ENCODE assay signal across 8 mouse cellular contexts in genomic region chr11:72354971-72355728, GRCm38 (mm10). TPM values are rescaled to one million over a fixed set of nuclear protein-coding genes. Genes with fewer than 3 reads are reported as not detected.
DNase-seq lines count a peak whose midpoint lies in the region; ATAC-seq lines count a peak whose summit lies in the region.

No protein-coding gene starts in this region.

- H3K4me3 ChIP-seq in intestine, embryonic 14.5 days (ENCODE audit: low read depth, low read length) = no peak overlapping the region
- peak overlapping the region; percentile 22; the same call in 1 of the 2 replicates for H3K4me3 ChIP-seq in limb, embryonic 10.5 days
- H3K4me3 ChIP-seq in midbrain, embryonic 11.5 days (ENCODE audit: low read depth, low read length) = no peak overlapping the region

- 19% methylated on average over 20 of the region's 20 CpGs for WGBS in intestine, embryonic 14.5 days
- 20% methylated on average over 20 of the region's 20 CpGs for WGBS in limb, embryonic 10.5 days
- WGBS in midbrain, embryonic 11.5 days = 29% methylated on average over 20 of the region's 20 CpGs

- peak; percentile 91 for DNase-seq in ZHBTc4 (ENCODE audit: low read depth, low spot score)
- DNase-seq in cerebellum, postnatal 4 days (ENCODE audit: low spot score in 2 of 2) = peak; percentile 65 to 81
- peak; percentile 80 for DNase-seq in gastrocnemius, postnatal 14 days
- DNase-seq in intestine, embryonic 14.5 days (ENCODE audit: low spot score) = peak; percentile 92
- DNase-seq in limb, embryonic 10.5 days (ENCODE audit: low spot score) = peak; percentile 91
- peak; percentile 94 for DNase-seq in midbrain, embryonic 11.5 days (ENCODE audit: low spot score, missing footprints)
- DNase-seq in spleen, adult 18-20 months = peak; percentile 35 to 73

- no peaks in the 10 kb centered on the region for H3K36me3 ChIP-seq in intestine, embryonic 14.5 days (ENCODE audit: control insufficient read depth, insufficient read depth, low read length)
- H3K36me3 ChIP-seq in limb, embryonic 10.5 days = no peaks in the 10 kb centered on the region
- H3K36me3 ChIP-seq in midbrain, embryonic 11.5 days (ENCODE audit: control insufficient read depth, insufficient read depth, low read length) = no peaks in the 10 kb centered on the region

- no peak overlapping the region for H3K9ac ChIP-seq in intestine, embryonic 14.5 days (ENCODE audit: low read length)
- no peak overlapping the region for H3K9ac ChIP-seq in midbrain, embryonic 11.5 days (ENCODE audit: low read length)

- intact Hi-C loops in gastrocnemius, postnatal 14 days (cut with DNase I; ENCODE audit: low total_unique reads) = loop anchor here (5.0 kb wide), 2 partner anchors 57 to 72 kb away; partner anchors contain the start of gene Smtnl2

- H3K27ac ChIP-seq in intestine, embryonic 14.5 days (ENCODE audit: low read depth) = no peak overlapping the region
- H3K27ac ChIP-seq in limb, embryonic 10.5 days = no peak overlapping the region
- H3K27ac ChIP-seq in midbrain, embryonic 11.5 days (ENCODE audit: low read depth, low read length) = no peak overlapping the region

- no peaks in the 10 kb centered on the region for H3K27me3 ChIP-seq in intestine, embryonic 14.5 days (replicated peaks; ENCODE audit: control insufficient read depth, insufficient read depth, low read length)
- no peaks in the 10 kb centered on the region for H3K27me3 ChIP-seq in limb, embryonic 10.5 days (ENCODE audit: low read depth, poor library complexity, severe bottlenecking)
- H3K27me3 ChIP-seq in midbrain, embryonic 11.5 days (ENCODE audit: control insufficient read depth, insufficient read depth, low read length) = no peaks in the 10 kb centered on the region

- H3K4me1 ChIP-seq in intestine, embryonic 14.5 days (replicated peaks; ENCODE audit: control insufficient read depth, insufficient read depth, low read length) = no peaks in the 10 kb centered on the region
- H3K4me1 ChIP-seq in limb, embryonic 10.5 days = peaks cover 5% of the 10 kb centered on the region
- H3K4me1 ChIP-seq in midbrain, embryonic 11.5 days (ENCODE audit: control insufficient read depth, insufficient read depth, low read length) = no peaks in the 10 kb centered on the region

- no peaks in the 10 kb centered on the region for H3K9me3 ChIP-seq in intestine, embryonic 14.5 days (ENCODE audit: control insufficient read depth, low read length)
- H3K9me3 ChIP-seq in limb, embryonic 10.5 days (replicated peaks) = no peaks in the 10 kb centered on the region
- H3K9me3 ChIP-seq in midbrain, embryonic 11.5 days (ENCODE audit: control insufficient read depth, low read length) = no peaks in the 10 kb centered on the region

- peak overlapping the region; percentile 41 for H3K4me2 ChIP-seq in intestine, embryonic 14.5 days (ENCODE audit: low read length)
- peak overlapping the region; percentile 25; the same call in 1 of the 2 replicates for H3K4me2 ChIP-seq in midbrain, embryonic 11.5 days

- ATAC-seq in intestine, embryonic 14.5 days (replicated peaks; ENCODE audit: low FRiP score, low TSS enrichment, low read depth) = peak; percentile 57; the same call in 1 of the 2 replicates
- ATAC-seq in midbrain, embryonic 11.5 days (ENCODE audit: low FRiP score) = 0 out of 2 replicates have a peak, but pooled peaks have one; percentile 57
- no peak for ATAC-seq in inflammation-experienced regulatory T-cells, adult 6 months

RNA-seq across cellular contexts. Expression of gene Tekt1, which starts 7.1 kb away (rescaled TPM):
- under 1 TPM; 0.78 TPM for total RNA-seq in gastrocnemius, postnatal 14 days (2021)
- polyA plus RNA-seq in intestine, embryonic 14.5 days (2014; fragmentation: Nextera tagmentation; extraction: Ambion mirVana) = 0.58 and 0.81 TPM in 2 replicates
- polyA plus RNA-seq in limb, embryonic 10.5 days (2016; fragmentation: Nextera tagmentation; extraction: Ambion mirVana) = 5.0 and 5.4 TPM in 2 replicates
- polyA plus RNA-seq in midbrain, embryonic 11.5 days (2014; fragmentation: Nextera tagmentation; extraction: Ambion mirVana) = 4.2 and 5.3 TPM in 2 replicates
- not detected for polyA plus RNA-seq in inflammation-experienced regulatory T-cells, adult 6 months (2017; shearing (Covaris generic))

RNA-seq across cellular contexts. Expression of gene Fbxo39, which starts 40.9 kb away (rescaled TPM):
- not detected for total RNA-seq in gastrocnemius, postnatal 14 days (2021)
- polyA plus RNA-seq in intestine, embryonic 14.5 days (2014; fragmentation: Nextera tagmentation; extraction: Ambion mirVana) = not detected in 2 replicates
- not detected in 2 replicates for polyA plus RNA-seq in limb, embryonic 10.5 days (2016; fragmentation: Nextera tagmentation; extraction: Ambion mirVana)
- polyA plus RNA-seq in midbrain, embryonic 11.5 days (2014; fragmentation: Nextera tagmentation; extraction: Ambion mirVana) = not detected in 2 replicates
- not detected for polyA plus RNA-seq in inflammation-experienced regulatory T-cells, adult 6 months (2017; shearing (Covaris generic))

RNA-seq across cellular contexts. Expression of gene Xaf1, which starts 53.7 kb away (rescaled TPM):
- 1 to 10 TPM; 6.4 to 6.6 TPM for total RNA-seq in gastrocnemius, postnatal 14 days (2021)
- polyA plus RNA-seq in intestine, embryonic 14.5 days (2014; fragmentation: Nextera tagmentation; extraction: Ambion mirVana) = 3.0 and 3.4 TPM in 2 replicates
- 2.5 and 4.1 TPM in 2 replicates for polyA plus RNA-seq in limb, embryonic 10.5 days (2016; fragmentation: Nextera tagmentation; extraction: Ambion mirVana)
- polyA plus RNA-seq in midbrain, embryonic 11.5 days (2014; fragmentation: Nextera tagmentation; extraction: Ambion mirVana) = 1.3 and 1.4 TPM in 2 replicates
- 100 to 1,000 TPM in 1 of 3 experiments, 10 to 100 TPM in 2; 45.3 to 118 (median 50.4) TPM for polyA plus RNA-seq in inflammation-experienced regulatory T-cells, adult 6 months (2017; shearing (Covaris generic))

RNA-seq across cellular contexts. Expression of gene Smtnl2, which starts 56.4 kb away (rescaled TPM):
- 100 to 1,000 TPM; 160 to 162 TPM for total RNA-seq in gastrocnemius, postnatal 14 days (2021)
- 26.2 and 34.5 TPM in 2 replicates for polyA plus RNA-seq in intestine, embryonic 14.5 days (2014; fragmentation: Nextera tagmentation; extraction: Ambion mirVana)
- polyA plus RNA-seq in limb, embryonic 10.5 days (2016; fragmentation: Nextera tagmentation; extraction: Ambion mirVana) = 11.7 and 14.2 TPM in 2 replicates
- 3.7 and 4.1 TPM in 2 replicates for polyA plus RNA-seq in midbrain, embryonic 11.5 days (2014; fragmentation: Nextera tagmentation; extraction: Ambion mirVana)
- not detected for polyA plus RNA-seq in inflammation-experienced regulatory T-cells, adult 6 months (2017; shearing (Covaris generic))
